Mouse (Mus musculus) cerebellum, adult 2 months (tissue): ENCODE measurements at regions not wholly inside any gene's neighbourhood (a gene's known extent, or its start where the extent isn't known, plus 50 kb on each side); places are given as distances from the start of the nearest gene placed in this dataset.

ENCODE experiments used
- CTCF ChIP-seq: fragments of 200-500 bp; IDR thresholded peaks from 2 replicates; pipeline ENCODE4 v1.5.1; 2011; ENCODE audit warnings: low read depth, mild to moderate bottlenecking, control low read depth, low read length, moderate library complexity, borderline replicate concordance; ENCODE audit not compliant: insufficient read depth
- POLR2A ChIP-seq: fragments of 200-500 bp; IDR thresholded peaks from 2 replicates; pipeline ENCODE4 v1.6.1; 2011; ENCODE audit warnings: low read length, control low read depth, borderline replicate concordance; ENCODE audit not compliant: insufficient read depth

DNA sequence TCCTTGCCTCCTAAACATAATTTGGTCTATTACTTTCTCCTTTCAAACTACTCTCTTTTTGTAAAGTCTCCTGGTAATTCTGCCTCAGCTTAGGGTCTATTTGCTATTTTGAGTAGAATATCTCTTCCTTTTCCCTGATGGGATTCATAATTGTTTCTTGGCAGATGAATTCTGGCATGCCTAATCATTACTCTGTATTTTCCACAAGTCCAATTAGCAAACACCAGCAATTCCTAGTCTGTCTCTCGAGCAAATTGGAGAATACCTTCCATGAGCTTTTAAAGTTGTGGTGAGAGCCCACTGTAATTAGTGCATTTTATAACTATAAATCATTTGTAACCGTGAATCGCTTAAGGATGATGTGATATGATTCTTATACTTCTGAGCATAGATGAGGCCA, 1358.6 kb upstream of the Sel1l start:
- TF ChIP-seq CTCF (no peak), POLR2A (no peak)
